Mouse (Mus musculus) bone marrow macrophage, adult 2 months (primary cell): ENCODE measurements around the gene Heatr5a.

Experiments used
- CTCF ChIP-seq: IDR thresholded peaks from 2 replicates; pipeline ENCODE4 v1.5.1; 2012; ENCODE audit warnings: low read depth, mild to moderate bottlenecking, low read length, moderate library complexity
- POLR2A ChIP-seq: IDR thresholded peaks from 2 replicates; pipeline ENCODE4 v1.6.1; 2012; ENCODE audit warnings: mild to moderate bottlenecking, low read depth, low read length, borderline replicate concordance

- TF ChIP-seq CTCF (no peak), POLR2A (no peak)
Observed at GRCm38 (mm10) chr12:51995738-51996536, 24.8 kb upstream of the Heatr5a start.
